Mouse (Mus musculus): ENCODE data around the gene Prkra. TPM values are rescaled to one million over a fixed set of nuclear protein-coding genes. Genes with fewer than 3 reads are reported as not detected.

Gene Prkra
- polyA plus RNA-seq, 2 experiments, result 60.8 to 61.3 TPM

DNA sequence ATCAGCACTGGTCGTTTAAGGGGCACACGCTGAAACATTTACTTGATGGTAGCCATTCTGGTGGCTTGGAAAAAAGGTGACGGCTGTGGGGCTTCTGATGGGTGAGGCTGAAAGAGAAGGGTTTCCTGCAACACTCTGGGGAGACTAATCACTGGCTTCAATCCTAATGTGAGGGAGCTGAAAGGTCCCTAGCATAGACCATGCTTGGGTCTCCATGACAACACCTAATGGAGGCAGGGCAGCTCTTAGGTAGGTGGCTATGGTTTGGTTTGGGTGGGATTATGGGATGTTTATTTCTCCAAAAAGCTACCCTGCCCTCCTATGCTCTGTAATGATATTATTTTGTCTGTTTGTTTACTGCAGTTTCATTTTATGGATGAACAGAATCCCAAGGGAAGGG is 7.6 kb upstream of the Prkra start:
- Histone ChIP-seq H3K9me3 (ENCODE audit: control insufficient read depth, low read length) (no peaks in the 10 kb centered on the region), H3K36me3 (ENCODE audit: control insufficient read depth, insufficient read depth, low read length) (no peaks in the 10 kb centered on the region), H3K4me2 (replicated peaks; ENCODE audit: low read depth, low read length, severe bottlenecking) (no peak overlapping the region), H3K9ac (ENCODE audit: low read depth, low read length, severe bottlenecking) (no peak overlapping the region), H3K27me3 (ENCODE audit: control insufficient read depth, insufficient read depth, low read length) (no peaks in the 10 kb centered on the region), H3K4me1 (ENCODE audit: control insufficient read depth, insufficient read depth, low read length) (peaks cover 4% of the 10 kb centered on the region; the same call in 1 of the 2 replicates), H3K27ac (replicated peaks; ENCODE audit: low read depth, low read length) (no peak overlapping the region), H3K4me3 (replicated peaks; ENCODE audit: low read length) (no peak overlapping the region)
- ATAC-seq (ENCODE audit: low FRiP score, low read depth), result no peak
- DNase-seq (ENCODE audit: low spot score), result no peak
- TF ChIP-seq POLR2A (IDR thresholded peaks at IDR 0.05; ENCODE audit: borderline replicate concordance, extremely low read depth, insufficient read depth, insufficient read length), result no peak
- WGBS, result 77% methylated on average over 3 of the region's 3 CpGs

DNA sequence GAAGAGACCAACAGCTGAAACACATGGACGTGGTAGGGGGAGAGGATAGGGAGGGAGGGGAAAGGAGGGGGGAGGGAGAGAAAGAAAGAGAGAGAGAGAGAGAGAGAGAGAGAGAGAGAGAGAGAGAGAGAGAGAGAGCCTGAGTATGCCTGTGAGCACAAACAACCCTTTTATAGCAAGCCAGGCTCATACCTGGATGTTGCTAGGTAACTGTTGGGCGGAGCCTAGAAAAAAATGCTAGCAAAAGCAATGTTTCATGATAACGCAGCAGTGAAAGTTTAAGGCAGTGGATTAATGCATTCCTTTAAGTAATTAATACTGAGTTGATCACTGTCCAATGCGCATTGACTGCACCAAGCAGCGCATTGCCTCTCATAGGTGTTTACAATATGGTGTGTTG is 6.8 kb upstream of the Prkra start:
- no peak overlapping the region for H3K4me3 ChIP-seq (replicated peaks; ENCODE audit: low read length)
- peaks cover 4% of the 10 kb centered on the region; the same call in 1 of the 2 replicates for H3K4me1 ChIP-seq (ENCODE audit: control insufficient read depth, insufficient read depth, low read length)
- DNase-seq (ENCODE audit: low spot score) (no peak), ATAC-seq (ENCODE audit: low FRiP score, low read depth) (no peak)
- H3K36me3 ChIP-seq (ENCODE audit: control insufficient read depth, insufficient read depth, low read length), result no peaks in the 10 kb centered on the region
- H3K27ac ChIP-seq (replicated peaks; ENCODE audit: low read depth, low read length), result no peak overlapping the region
- 75% methylated on average over 5 of the region's 5 CpGs for WGBS
- no peaks in the 10 kb centered on the region for H3K9me3 ChIP-seq (ENCODE audit: control insufficient read depth, low read length)
- no peak for TF ChIP-seq POLR2A (IDR thresholded peaks at IDR 0.05; ENCODE audit: borderline replicate concordance, extremely low read depth, insufficient read depth, insufficient read length)
- H3K27me3 ChIP-seq (ENCODE audit: control insufficient read depth, insufficient read depth, low read length), result no peaks in the 10 kb centered on the region
- H3K4me2 ChIP-seq (replicated peaks; ENCODE audit: low read depth, low read length, severe bottlenecking), result no peak overlapping the region
- no peak overlapping the region for H3K9ac ChIP-seq (ENCODE audit: low read depth, low read length, severe bottlenecking)

DNA sequence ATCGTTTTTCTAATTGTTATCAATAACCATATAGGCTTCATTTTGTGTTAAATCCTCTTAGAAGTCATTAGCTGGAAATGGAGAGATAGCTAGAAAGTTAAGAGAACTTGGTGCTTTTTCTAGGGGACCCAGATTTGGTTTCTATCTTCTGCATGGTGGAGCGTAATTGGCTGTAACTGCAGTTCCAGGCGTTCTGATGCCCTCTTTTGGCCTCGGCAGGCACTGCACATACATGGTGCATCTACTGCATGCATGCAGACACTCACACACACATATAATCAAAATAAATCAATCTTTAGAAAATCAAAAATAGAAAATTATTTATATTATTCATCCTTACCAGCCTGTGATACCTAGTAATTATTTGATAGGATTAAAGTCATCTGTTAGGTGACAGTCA is 5.3 kb upstream of the Prkra start:
- H3K27me3 ChIP-seq (ENCODE audit: control insufficient read depth, insufficient read depth, low read length), result no peaks in the 10 kb centered on the region
- ATAC-seq (ENCODE audit: low FRiP score, low read depth), result no peak
- no peaks in the 10 kb centered on the region for H3K9me3 ChIP-seq (ENCODE audit: control insufficient read depth, low read length)
- DNase-seq (ENCODE audit: low spot score), result no peak
- no peak for TF ChIP-seq POLR2A (IDR thresholded peaks at IDR 0.05; ENCODE audit: borderline replicate concordance, extremely low read depth, insufficient read depth, insufficient read length)
- no peak overlapping the region for H3K4me3 ChIP-seq (replicated peaks; ENCODE audit: low read length)
- H3K36me3 ChIP-seq (ENCODE audit: control insufficient read depth, insufficient read depth, low read length), result no peaks in the 10 kb centered on the region
- H3K4me2 ChIP-seq (replicated peaks; ENCODE audit: low read depth, low read length, severe bottlenecking), result no peak overlapping the region
- peaks cover 5% of the 10 kb centered on the region for H3K4me1 ChIP-seq (ENCODE audit: control insufficient read depth, insufficient read depth, low read length)
- no peak overlapping the region for H3K9ac ChIP-seq (ENCODE audit: low read depth, low read length, severe bottlenecking)
- no peak overlapping the region for H3K27ac ChIP-seq (replicated peaks; ENCODE audit: low read depth, low read length)
- 91% methylated on average over 4 of the region's 4 CpGs for WGBS

- H3K27me3 ChIP-seq (ENCODE audit: control insufficient read depth, insufficient read depth, low read length), result no peaks in the 10 kb centered on the region
- peak overlapping the region; percentile 83 for H3K4me3 ChIP-seq (replicated peaks; ENCODE audit: low read length)
- TF ChIP-seq POLR2A (IDR thresholded peaks at IDR 0.05; ENCODE audit: borderline replicate concordance, extremely low read depth, insufficient read depth, insufficient read length), result no peak
- H3K36me3 ChIP-seq (ENCODE audit: control insufficient read depth, insufficient read depth, low read length), result no peaks in the 10 kb centered on the region
- H3K27ac ChIP-seq (replicated peaks; ENCODE audit: low read depth, low read length), result peak overlapping the region; percentile 85
- peaks cover 11% of the 10 kb centered on the region for H3K4me1 ChIP-seq (ENCODE audit: control insufficient read depth, insufficient read depth, low read length)
- ATAC-seq (ENCODE audit: low FRiP score, low read depth) (peak; percentile 25; the same call in 1 of the 2 replicates), DNase-seq (ENCODE audit: low spot score) (no peak)
- no peaks in the 10 kb centered on the region for H3K9me3 ChIP-seq (ENCODE audit: control insufficient read depth, low read length)
- peak overlapping the region; percentile 85 for H3K9ac ChIP-seq (ENCODE audit: low read depth, low read length, severe bottlenecking)
- WGBS, result 36% methylated on average over 13 of the region's 13 CpGs
- peak overlapping the region; percentile 64 for H3K4me2 ChIP-seq (replicated peaks; ENCODE audit: low read depth, low read length, severe bottlenecking)
Measured at GRCm38 (mm10) chr2:76648666-76649141, 889 bp upstream of the Prkra start.

GRCm38 (mm10) chr2:76647441-76647869 is 360 bp downstream of the Prkra start:
- peak overlapping the region; percentile 85 for H3K27ac ChIP-seq (replicated peaks; ENCODE audit: low read depth, low read length)
- no peaks in the 10 kb centered on the region for H3K27me3 ChIP-seq (ENCODE audit: control insufficient read depth, insufficient read depth, low read length)
- 7% methylated on average over 24 of the region's 32 CpGs for WGBS
- peaks cover 12% of the 10 kb centered on the region for H3K36me3 ChIP-seq (ENCODE audit: control insufficient read depth, insufficient read depth, low read length)
- ATAC-seq (ENCODE audit: low FRiP score, low read depth) (peak; percentile 17), DNase-seq (ENCODE audit: low spot score) (no peak)
- peak overlapping the region; percentile 85 for H3K9ac ChIP-seq (ENCODE audit: low read depth, low read length, severe bottlenecking)
- no peak for TF ChIP-seq POLR2A (IDR thresholded peaks at IDR 0.05; ENCODE audit: borderline replicate concordance, extremely low read depth, insufficient read depth, insufficient read length)
- H3K4me1 ChIP-seq (ENCODE audit: control insufficient read depth, insufficient read depth, low read length), result peaks cover 11% of the 10 kb centered on the region
- H3K4me2 ChIP-seq (replicated peaks; ENCODE audit: low read depth, low read length, severe bottlenecking), result peak overlapping the region; percentile 64
- H3K4me3 ChIP-seq (replicated peaks; ENCODE audit: low read length), result peak overlapping the region; percentile 83
- H3K9me3 ChIP-seq (ENCODE audit: control insufficient read depth, low read length), result no peaks in the 10 kb centered on the region

DNA sequence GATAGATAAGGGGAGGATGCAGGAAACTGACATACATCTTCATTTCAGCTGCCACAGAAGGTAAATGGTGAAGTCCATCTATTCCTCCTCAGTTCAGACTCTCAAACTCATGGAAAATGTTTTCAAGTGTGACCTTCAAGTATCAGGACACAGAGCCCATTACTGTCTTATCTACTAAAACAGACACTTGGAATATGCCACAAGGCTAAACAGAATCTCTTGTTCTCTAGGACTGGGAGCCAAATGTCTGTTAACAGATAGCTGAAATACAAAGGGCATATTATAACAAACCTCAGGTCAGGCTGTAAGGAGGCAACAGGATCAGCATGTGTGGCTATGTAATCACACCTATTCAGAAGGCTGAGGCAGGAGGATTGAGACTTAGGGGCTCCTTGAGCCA is 4.0 kb downstream of the Prkra start:
- no peaks in the 10 kb centered on the region for H3K27me3 ChIP-seq (ENCODE audit: control insufficient read depth, insufficient read depth, low read length)
- H3K4me1 ChIP-seq (ENCODE audit: control insufficient read depth, insufficient read depth, low read length), result peaks cover 9% of the 10 kb centered on the region
- H3K9me3 ChIP-seq (ENCODE audit: control insufficient read depth, low read length), result no peaks in the 10 kb centered on the region
- no peak overlapping the region for H3K9ac ChIP-seq (ENCODE audit: low read depth, low read length, severe bottlenecking)
- no peak overlapping the region for H3K4me2 ChIP-seq (replicated peaks; ENCODE audit: low read depth, low read length, severe bottlenecking)
- no peak for DNase-seq (ENCODE audit: low spot score)
- no peak for TF ChIP-seq POLR2A (IDR thresholded peaks at IDR 0.05; ENCODE audit: borderline replicate concordance, extremely low read depth, insufficient read depth, insufficient read length)
- H3K4me3 ChIP-seq (replicated peaks; ENCODE audit: low read length), result no peak overlapping the region
- no peak overlapping the region for H3K27ac ChIP-seq (replicated peaks; ENCODE audit: low read depth, low read length)
- no peak for ATAC-seq (ENCODE audit: low FRiP score, low read depth)
- peaks cover 46% of the 10 kb centered on the region for H3K36me3 ChIP-seq (ENCODE audit: control insufficient read depth, insufficient read depth, low read length)
